Mouse (Mus musculus): ENCODE measurements around the gene Mvb12a. TPM values are rescaled to one million over a fixed set of nuclear protein-coding genes. Genes with fewer than 3 reads are reported as not detected.

Mvb12a gene
- polyA plus RNA-seq, 1 experiment from 2014 or later: 102 TPM

DNA sequence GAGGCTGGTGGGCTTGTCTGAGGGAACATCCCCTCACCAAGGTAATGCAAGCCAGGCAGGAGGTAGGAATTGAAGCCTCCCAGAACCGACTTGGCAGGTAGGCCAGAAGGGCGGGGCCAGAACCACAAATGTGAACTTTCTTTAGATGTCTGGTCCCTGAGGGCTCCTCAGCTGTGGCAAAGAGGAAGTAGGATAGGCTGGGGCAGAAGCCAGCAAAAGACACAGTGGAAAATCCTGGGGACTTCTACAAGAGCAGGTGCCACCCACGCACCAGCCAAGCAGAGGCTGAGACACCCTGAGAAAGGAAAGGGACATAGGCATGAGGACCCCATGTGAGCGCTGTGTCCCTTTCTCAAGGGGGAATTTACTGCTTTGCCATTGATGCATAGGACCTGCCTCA lies 54.1 kb downstream of the Mvb12a start:
- DNase-seq (ENCODE audit: low spot score) (no peak), ATAC-seq (replicated peaks; ENCODE audit: low FRiP score, low TSS enrichment, low read depth) (no peak)
- H3K27me3 ChIP-seq (replicated peaks; ENCODE audit: control insufficient read depth, insufficient read depth, low read length): no peaks in the 10 kb centered on the region
- peaks cover 6% of the 10 kb centered on the region for H3K4me1 ChIP-seq (replicated peaks; ENCODE audit: control insufficient read depth, insufficient read depth, low read length)
- H3K36me3 ChIP-seq (ENCODE audit: control insufficient read depth, insufficient read depth, low read length): no peaks in the 10 kb centered on the region; the same call in 1 of the 2 replicates
- no peak overlapping the region for H3K4me3 ChIP-seq (ENCODE audit: low read depth, low read length)
- no peak overlapping the region for H3K27ac ChIP-seq (ENCODE audit: low read depth)
- 77% methylated on average over 4 of the region's 4 CpGs for WGBS
- no peaks in the 10 kb centered on the region for H3K9me3 ChIP-seq (ENCODE audit: control insufficient read depth, low read length)
- H3K9ac ChIP-seq (ENCODE audit: low read length): no peak overlapping the region
- H3K4me2 ChIP-seq (ENCODE audit: low read length): no peak overlapping the region

DNA sequence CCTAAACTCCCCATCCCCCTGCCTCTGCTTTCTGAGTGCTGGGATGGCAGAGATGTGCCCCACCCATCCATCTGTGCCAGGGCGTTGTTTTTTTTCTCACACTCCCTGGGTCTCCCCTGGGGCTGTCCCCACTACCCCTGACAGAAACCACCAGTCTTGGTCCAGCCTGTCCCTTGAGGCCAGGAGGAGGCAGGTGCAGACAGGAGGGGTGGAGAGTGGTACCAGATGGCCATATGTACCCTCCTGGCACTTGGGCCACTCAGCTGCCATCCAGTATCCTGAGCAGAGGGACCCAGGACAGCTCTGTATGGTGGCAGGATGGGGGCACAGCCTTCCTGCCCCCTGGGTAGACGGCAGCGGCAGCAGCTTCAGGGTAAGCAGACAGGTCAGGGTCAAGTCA lies 54.7 kb downstream of the Mvb12a start, which contains the start of gene Fam129c:
TSS of gene Fam129c (plus strand) at position 198 of the 400 bp plus-strand sequence.
- 0 out of 2 replicates have a peak, but pooled peaks cover 4% of the 10 kb centered on the region for H3K27me3 ChIP-seq (replicated peaks; ENCODE audit: control insufficient read depth, insufficient read depth, low read length)
- 70% methylated on average over 3 of the region's 3 CpGs for WGBS
- DNase-seq (ENCODE audit: low spot score): no peak
- no peak for ATAC-seq (replicated peaks; ENCODE audit: low FRiP score, low TSS enrichment, low read depth)
- no peak within 1 kb of the TSS for H3K4me3 ChIP-seq (ENCODE audit: low read depth, low read length)
- no peaks in the 10 kb centered on the region; the same call in 1 of the 2 replicates for H3K36me3 ChIP-seq (ENCODE audit: control insufficient read depth, insufficient read depth, low read length)
- no peak within 1 kb of the TSS for H3K27ac ChIP-seq (ENCODE audit: low read depth)
- no peak within 1 kb of the TSS for H3K4me2 ChIP-seq (ENCODE audit: low read length)
- no peaks in the 10 kb centered on the region for H3K9me3 ChIP-seq (ENCODE audit: control insufficient read depth, low read length)
- peaks cover 10% of the 10 kb centered on the region for H3K4me1 ChIP-seq (replicated peaks; ENCODE audit: control insufficient read depth, insufficient read depth, low read length)
- no peak within 1 kb of the TSS for H3K9ac ChIP-seq (ENCODE audit: low read length)

Other genes starting within 250 kb of the Mvb12a start
- 110 and 111 TPM in 2 replicates for gene Use1, start 176.1 kb upstream of the Mvb12a start, polyA plus RNA-seq (2014; fragmentation: Nextera tagmentation; extraction: Ambion mirVana)
- gene Ocel1, start 171.6 kb upstream of the Mvb12a start, polyA plus RNA-seq (2014; fragmentation: Nextera tagmentation; extraction: Ambion mirVana): 3.5 and 5.3 TPM in 2 replicates
- 71.8 and 92.8 TPM in 2 replicates for gene Nr2f6, start 161.0 kb upstream of the Mvb12a start, polyA plus RNA-seq (2014; fragmentation: Nextera tagmentation; extraction: Ambion mirVana)
- gene Ushbp1, start 147.1 kb upstream of the Mvb12a start, polyA plus RNA-seq (2014; fragmentation: Nextera tagmentation; extraction: Ambion mirVana): 8.3 and 9.4 TPM in 2 replicates
- 95.1 and 99.9 TPM in 2 replicates for gene Babam1, start 146.1 kb upstream of the Mvb12a start, polyA plus RNA-seq (2014; fragmentation: Nextera tagmentation; extraction: Ambion mirVana)
- 30.5 and 33.5 TPM in 2 replicates for gene Ankle1, start 136.9 kb upstream of the Mvb12a start, polyA plus RNA-seq (2014; fragmentation: Nextera tagmentation; extraction: Ambion mirVana)
- gene Abhd8, start 79.3 kb upstream of the Mvb12a start, polyA plus RNA-seq (2014; fragmentation: Nextera tagmentation; extraction: Ambion mirVana): 29.4 and 30.8 TPM in 2 replicates
- gene Mrpl34, start 78.0 kb upstream of the Mvb12a start, polyA plus RNA-seq (2014; fragmentation: Nextera tagmentation; extraction: Ambion mirVana): 183 and 191 TPM in 2 replicates
- gene Dda1, start 73.7 kb upstream of the Mvb12a start, polyA plus RNA-seq (2014; fragmentation: Nextera tagmentation; extraction: Ambion mirVana): 102 TPM in 2 replicates
- 1.2 and 1.7 TPM in 2 replicates for gene Ano8, start 57.0 kb upstream of the Mvb12a start, polyA plus RNA-seq (2014; fragmentation: Nextera tagmentation; extraction: Ambion mirVana)
- 6.1 and 6.2 TPM in 2 replicates for gene Gtpbp3, start 54.8 kb upstream of the Mvb12a start, polyA plus RNA-seq (2014; fragmentation: Nextera tagmentation; extraction: Ambion mirVana)
- gene Plvap, start 31.2 kb upstream of the Mvb12a start, polyA plus RNA-seq (2014; fragmentation: Nextera tagmentation; extraction: Ambion mirVana): 59.3 and 63.7 TPM in 2 replicates
- 0.54 and 0.58 TPM in 2 replicates for gene Ccdc194, start 17.2 kb upstream of the Mvb12a start, polyA plus RNA-seq (2014; fragmentation: Nextera tagmentation; extraction: Ambion mirVana)
- 11.8 and 14.5 TPM in 2 replicates for gene Bst2, start 5.5 kb upstream of the Mvb12a start, polyA plus RNA-seq (2014; fragmentation: Nextera tagmentation; extraction: Ambion mirVana)
- gene Tmem221, start 15.9 kb downstream of the Mvb12a start, polyA plus RNA-seq (2014; fragmentation: Nextera tagmentation; extraction: Ambion mirVana): 0.83 and 1.6 TPM in 2 replicates
- gene Nxnl1, start 23.7 kb downstream of the Mvb12a start, polyA plus RNA-seq (2014; fragmentation: Nextera tagmentation; extraction: Ambion mirVana): not detected in 2 replicates
- gene Slc27a1, start 26.0 kb downstream of the Mvb12a start, polyA plus RNA-seq (2014; fragmentation: Nextera tagmentation; extraction: Ambion mirVana): 15.8 and 20.0 TPM in 2 replicates
- gene Pgls, start 49.3 kb downstream of the Mvb12a start, polyA plus RNA-seq (2014; fragmentation: Nextera tagmentation; extraction: Ambion mirVana): 273 and 286 TPM in 2 replicates
- 3.1 and 4.9 TPM in 2 replicates for gene Fam129c, start 54.7 kb downstream of the Mvb12a start, polyA plus RNA-seq (2014; fragmentation: Nextera tagmentation; extraction: Ambion mirVana)
- gene Colgalt1, start 68.1 kb downstream of the Mvb12a start, polyA plus RNA-seq (2014; fragmentation: Nextera tagmentation; extraction: Ambion mirVana): 84.4 and 85.3 TPM in 2 replicates
- gene Unc13a, start 128.8 kb downstream of the Mvb12a start, polyA plus RNA-seq (2014; fragmentation: Nextera tagmentation; extraction: Ambion mirVana): 1.6 and 2.4 TPM in 2 replicates
- gene Jak3, start 133.4 kb downstream of the Mvb12a start, polyA plus RNA-seq (2014; fragmentation: Nextera tagmentation; extraction: Ambion mirVana): 4.1 and 4.5 TPM in 2 replicates
- 0.98 and 1.4 TPM in 2 replicates for gene Insl3, start 146.3 kb downstream of the Mvb12a start, polyA plus RNA-seq (2014; fragmentation: Nextera tagmentation; extraction: Ambion mirVana)
- gene B3gnt3, start 158.9 kb downstream of the Mvb12a start, polyA plus RNA-seq (2014; fragmentation: Nextera tagmentation; extraction: Ambion mirVana): 6.9 and 8.4 TPM in 2 replicates
- 5.8 and 6.9 TPM in 2 replicates for gene Fcho1, start 182.8 kb downstream of the Mvb12a start, polyA plus RNA-seq (2014; fragmentation: Nextera tagmentation; extraction: Ambion mirVana)